Mouse (Mus musculus): ENCODE results near the gene Gpc2.

DNA sequence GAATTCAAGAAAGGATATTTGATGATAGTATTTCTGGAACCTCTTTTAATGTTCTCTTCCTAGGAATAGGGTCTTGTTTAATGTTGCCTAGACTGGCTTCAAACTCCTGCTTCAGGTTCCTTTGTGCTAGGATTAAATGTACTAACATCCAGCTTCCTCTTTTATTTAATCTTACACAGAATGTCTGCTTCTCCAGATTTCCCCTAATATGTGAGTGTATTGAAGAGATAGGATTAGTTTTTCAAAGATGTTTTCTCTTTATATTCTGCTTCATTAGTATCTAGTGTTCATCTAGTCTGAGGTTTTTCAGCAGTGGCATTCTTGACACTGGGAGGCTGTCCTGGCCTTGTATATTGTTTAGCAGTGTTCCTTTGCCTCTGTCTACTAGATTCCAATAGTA is 14.4 kb upstream of the Gpc2 start:
- TF ChIP-seq CTCF (IDR thresholded peaks at IDR 0.05; ENCODE audit: extremely low read depth, insufficient read depth, insufficient read length, insufficient replicate concordance): no peak
- no peak for TF ChIP-seq POLR2A (IDR thresholded peaks at IDR 0.05; ENCODE audit: low read depth, low read length)
